8 mouse cellular contexts compared by ENCODE assay signal in the genomic region with DNA sequence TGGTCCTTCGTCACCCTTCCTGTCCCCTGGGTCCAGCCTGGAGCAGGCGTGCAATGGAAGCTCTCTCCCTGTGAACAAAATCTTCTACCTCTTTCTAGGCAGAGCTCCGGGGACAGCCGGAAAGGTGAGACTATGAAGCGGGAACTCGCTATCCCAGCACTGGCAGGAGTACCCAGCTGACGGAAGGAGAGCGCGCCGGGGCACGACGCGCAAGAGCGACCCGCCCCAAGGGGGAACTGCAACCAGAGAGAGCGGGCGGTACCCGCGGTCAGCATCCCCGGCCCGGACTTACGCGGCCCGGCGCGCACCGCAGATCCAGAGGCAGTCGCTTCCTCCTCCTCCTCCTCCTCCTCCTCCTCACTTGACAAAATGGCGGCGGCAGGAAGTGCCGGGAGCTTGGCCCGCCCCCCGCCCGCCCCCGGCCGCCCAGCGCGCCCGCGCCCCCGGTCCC. TPM values are rescaled to one million over a fixed set of nuclear protein-coding genes. Genes with fewer than 3 reads are reported as not detected.
DNase-seq lines count a peak whose midpoint lies in the region; ATAC-seq and TF ChIP-seq lines count a peak whose summit lies in the region.

No protein-coding gene starts in this region.

- peak overlapping the region; percentile 67 for H3K4me2 ChIP-seq in embryonic facial prominence, embryonic 11.5 days (ENCODE audit: low read depth, low read length)
- peak overlapping the region; percentile 75 for H3K4me2 ChIP-seq in midbrain, postnatal 0 days (ENCODE audit: low read depth, low read length, poor library complexity, severe bottlenecking)

- H3K4me1 ChIP-seq in embryonic facial prominence, embryonic 11.5 days (ENCODE audit: control insufficient read depth, insufficient read depth, low read length): no peaks in the 10 kb centered on the region
- peaks cover 4% of the 10 kb centered on the region for H3K4me1 ChIP-seq in midbrain, postnatal 0 days (ENCODE audit: insufficient read depth, low read length)

- DNase-seq in 3T3-L1 (ENCODE audit: low read depth, low spot score) (peak; percentile 52), liver (peak; percentile 82)
- DNase-seq in adrenal gland, postnatal 10 days: peak; percentile 73
- DNase-seq in embryonic facial prominence, embryonic 11.5 days (ENCODE audit: low spot score): peak; percentile 68
- peak; percentile 69 to 70 for DNase-seq in heart, adult 18-20 months
- peak; percentile 73 for DNase-seq in kidney, adult 18-20 months
- peak; percentile 55 for DNase-seq in midbrain, postnatal 0 days (ENCODE audit: low spot score)
- peak; percentile 72 to 76 for DNase-seq in spleen, postnatal 10 days (ENCODE audit: low spot score in 2 of 2)

- peak overlapping the region; percentile 96 for H3K9ac ChIP-seq in embryonic facial prominence, embryonic 11.5 days (replicated peaks; ENCODE audit: low read length)
- peak overlapping the region; percentile 98 for H3K9ac ChIP-seq in midbrain, postnatal 0 days (replicated peaks; ENCODE audit: low read length, poor library complexity, severe bottlenecking)

- H3K27me3 ChIP-seq in embryonic facial prominence, embryonic 11.5 days (ENCODE audit: control insufficient read depth, insufficient read depth, low read length): no peaks in the 10 kb centered on the region
- H3K27me3 ChIP-seq in midbrain, postnatal 0 days (ENCODE audit: insufficient read depth, low read length): no peaks in the 10 kb centered on the region

- H3K4me3 ChIP-seq in embryonic facial prominence, embryonic 11.5 days (ENCODE audit: low read depth, low read length): peak overlapping the region; percentile 98
- H3K4me3 ChIP-seq in midbrain, postnatal 0 days (ENCODE audit: low read depth, low read length): peak overlapping the region; percentile 94

- peak; percentile 51 for ATAC-seq in embryonic facial prominence, embryonic 11.5 days (replicated peaks; ENCODE audit: insufficient number of reproducible peaks, low FRiP score, low TSS enrichment, low read depth)
- ATAC-seq in midbrain, postnatal 0 days (ENCODE audit: low FRiP score): peak; percentile 67

- WGBS in embryonic facial prominence, embryonic 11.5 days: under 1% methylated on average over 31 of the region's 41 CpGs
- WGBS in midbrain, postnatal 0 days: under 1% methylated on average over 24 of the region's 41 CpGs

- TF ChIP-seq CTCF in midbrain, postnatal 0 days (IDR thresholded peaks at IDR 0.05): no peak

- no peaks in the 10 kb centered on the region for H3K36me3 ChIP-seq in embryonic facial prominence, embryonic 11.5 days (replicated peaks; ENCODE audit: control insufficient read depth, insufficient read depth, low read depth, low read length)
- no peaks in the 10 kb centered on the region for H3K36me3 ChIP-seq in midbrain, postnatal 0 days (ENCODE audit: insufficient read depth, low read length)

- H3K27ac ChIP-seq in embryonic facial prominence, embryonic 11.5 days (replicated peaks; ENCODE audit: low read depth, low read length): peak overlapping the region; percentile 98
- peak overlapping the region; percentile 99 for H3K27ac ChIP-seq in midbrain, postnatal 0 days (ENCODE audit: low read depth, low read length)

- no peaks in the 10 kb centered on the region for H3K9me3 ChIP-seq in embryonic facial prominence, embryonic 11.5 days (replicated peaks; ENCODE audit: control insufficient read depth, low read length)
- no peaks in the 10 kb centered on the region for H3K9me3 ChIP-seq in midbrain, postnatal 0 days (ENCODE audit: low read length)

RNA-seq across cellular contexts. Expression of gene Brd4, which starts 0.7 kb away (rescaled TPM):
- 10 to 100 TPM; 80.6 to 98.0 TPM for total RNA-seq in adrenal gland, postnatal 10 days (2021)
- 81.5 and 85.1 TPM in 2 replicates for polyA plus RNA-seq in embryonic facial prominence, embryonic 11.5 days (2014; fragmentation: Nextera tagmentation; extraction: Ambion mirVana)
- total RNA-seq in heart, adult 18-20 months (2021): 10 to 100 TPM; 43.6 to 55.5 TPM
- total RNA-seq in midbrain, postnatal 0 days (2014; rRNA removed): 49.2 and 49.7 TPM in 2 replicates
- 68.0 and 81.6 TPM in 2 replicates for polyA plus RNA-seq in midbrain, postnatal 0 days (2015; fragmentation: Nextera tagmentation; extraction: Ambion mirVana)

RNA-seq across cellular contexts. Expression of gene Akap8, which starts 37.2 kb away (rescaled TPM):
- total RNA-seq in adrenal gland, postnatal 10 days (2021): 10 to 100 TPM; 70.8 to 94.5 TPM
- polyA plus RNA-seq in embryonic facial prominence, embryonic 11.5 days (2014; fragmentation: Nextera tagmentation; extraction: Ambion mirVana): 53.4 and 53.9 TPM in 2 replicates
- 10 to 100 TPM; 40.2 to 44.3 TPM for total RNA-seq in heart, adult 18-20 months (2021)
- 96.5 and 131 TPM in 2 replicates for total RNA-seq in midbrain, postnatal 0 days (2014; rRNA removed)
- polyA plus RNA-seq in midbrain, postnatal 0 days (2015; fragmentation: Nextera tagmentation; extraction: Ambion mirVana): 66.8 and 81.1 TPM in 2 replicates

Comparison
In these comparisons a context has a peak if more than half of its experiments do, and no peak if none do; other contexts are left out.
1. Peak in every context shown above with its lines: DNase-seq, ATAC-seq, H3K4me3 ChIP-seq and H3K27ac ChIP-seq.